Mouse (Mus musculus): Measurements from ENCODE around the gene Lig4. TPM values are rescaled to one million over a fixed set of nuclear protein-coding genes. Genes with fewer than 3 reads are reported as not detected.

The Lig4 gene
- polyA plus RNA-seq, 1 experiment from 2014 or later: 14.2 TPM

DNA sequence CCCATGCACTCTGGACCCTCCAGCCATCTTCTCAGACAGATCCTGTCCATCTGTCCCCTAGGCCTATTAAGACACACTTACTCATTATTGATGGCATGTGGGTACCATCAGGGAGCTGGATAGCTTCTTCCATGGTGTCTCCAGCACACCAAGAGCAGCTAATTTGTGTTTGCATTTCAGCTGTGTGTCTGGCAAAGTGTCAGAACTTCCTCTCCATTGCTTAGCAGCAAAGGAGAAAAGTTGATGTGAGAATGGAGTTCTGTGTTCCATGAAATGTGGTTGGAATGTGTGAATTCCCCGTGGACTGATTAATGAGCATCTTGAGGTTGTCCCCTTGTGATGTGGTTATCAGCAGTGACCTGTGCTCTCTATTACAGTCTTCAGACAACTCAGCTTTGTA, 2.3 kb upstream of the Lig4 start:
- H3K4me2 ChIP-seq (ENCODE audit: low read length): no peak overlapping the region
- no peak for ATAC-seq
- no peaks in the 10 kb centered on the region for H3K9me3 ChIP-seq (replicated peaks; ENCODE audit: control insufficient read depth, low read length, poor library complexity, severe bottlenecking)
- WGBS: 86% methylated on average over 1 of the region's 1 CpGs
- H3K9ac ChIP-seq (ENCODE audit: low read depth, low read length): no peak overlapping the region
- peaks cover 30% of the 10 kb centered on the region for H3K4me1 ChIP-seq (ENCODE audit: control insufficient read depth, insufficient read depth, low read length)
- H3K27ac ChIP-seq (ENCODE audit: low read length): no peak overlapping the region
- no peaks in the 10 kb centered on the region for H3K27me3 ChIP-seq (ENCODE audit: control insufficient read depth, insufficient read depth, low read depth, low read length)
- no peaks in the 10 kb centered on the region for H3K36me3 ChIP-seq (ENCODE audit: control insufficient read depth, insufficient read depth, low read length)
- no peak overlapping the region for H3K4me3 ChIP-seq (ENCODE audit: low read depth, low read length)

DNA sequence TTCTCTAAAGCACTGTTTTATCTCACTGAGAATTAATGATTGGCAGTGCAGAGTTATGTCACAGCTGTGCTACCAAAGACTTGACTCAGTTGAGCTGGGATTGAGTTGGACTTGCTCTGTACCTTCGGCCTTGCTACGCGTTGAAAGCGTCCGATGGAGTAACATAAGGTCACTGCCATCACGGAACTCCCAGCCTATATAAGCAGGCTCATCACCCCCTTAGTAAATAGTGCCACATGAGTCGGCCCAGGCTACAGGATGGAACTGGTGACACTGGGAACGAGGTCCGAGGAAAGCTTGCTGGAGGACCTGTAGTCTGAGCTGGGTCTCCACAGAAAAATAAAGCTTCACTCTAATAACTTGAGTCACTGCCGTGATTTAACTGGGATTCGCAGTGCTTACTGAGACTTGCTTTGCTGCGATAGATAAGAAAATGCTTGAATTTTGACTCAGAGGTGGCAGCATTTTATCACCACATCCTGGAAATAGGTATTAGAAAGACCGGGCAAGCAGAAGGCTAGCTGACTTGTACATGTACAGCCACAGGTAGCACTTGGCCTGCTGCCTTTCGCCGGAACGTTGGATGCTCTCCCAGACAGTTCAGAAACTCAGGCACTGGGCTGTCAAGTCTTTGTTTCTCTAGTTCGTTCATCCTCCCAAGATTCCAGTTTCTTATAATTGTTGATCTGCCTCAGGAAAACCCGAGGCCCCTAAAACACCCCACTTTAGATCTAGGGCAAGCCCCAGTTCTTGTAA, 1.2 kb upstream of the Lig4 start:
- Histone ChIP-seq H3K9ac (ENCODE audit: low read depth, low read length) (peak overlapping the region; percentile 91), H3K4me1 (ENCODE audit: control insufficient read depth, insufficient read depth, low read length) (peaks cover 30% of the 10 kb centered on the region), H3K4me2 (ENCODE audit: low read length) (peak overlapping the region; percentile 58), H3K4me3 (ENCODE audit: low read depth, low read length) (peak overlapping the region; percentile 67), H3K27ac (ENCODE audit: low read length) (no peak overlapping the region), H3K27me3 (ENCODE audit: control insufficient read depth, insufficient read depth, low read depth, low read length) (no peaks in the 10 kb centered on the region), H3K9me3 (replicated peaks; ENCODE audit: control insufficient read depth, low read length, poor library complexity, severe bottlenecking) (no peaks in the 10 kb centered on the region), H3K36me3 (ENCODE audit: control insufficient read depth, insufficient read depth, low read length) (no peaks in the 10 kb centered on the region)
- no peak for ATAC-seq
- WGBS: 62% methylated on average over 18 of the region's 18 CpGs

DNA sequence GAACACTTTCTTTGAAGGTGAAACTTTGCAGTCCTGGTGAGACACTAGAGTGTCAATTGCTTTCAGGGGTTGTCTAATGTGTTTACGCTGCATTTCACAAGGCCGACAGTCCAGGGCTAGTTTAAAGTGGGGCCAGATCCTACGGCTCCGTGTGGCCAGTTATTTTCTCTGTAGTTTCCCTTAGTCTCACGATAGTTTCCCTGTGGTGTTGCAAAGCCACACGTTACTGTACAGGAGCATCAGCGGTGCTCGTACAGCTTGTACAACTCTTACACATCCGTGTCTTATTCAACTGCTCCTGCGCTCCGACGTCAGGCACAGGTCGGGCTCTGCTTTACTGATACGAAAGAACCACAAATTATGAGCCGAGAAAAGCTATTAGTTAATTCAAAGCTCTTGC, 470 bp downstream of the Lig4 start:
- peak; percentile 1; the same call in 1 of the 2 replicates for ATAC-seq
- Histone ChIP-seq H3K9ac (ENCODE audit: low read depth, low read length) (peak overlapping the region; percentile 43; the same call in 1 of the 2 replicates), H3K4me2 (ENCODE audit: low read length) (peak overlapping the region; percentile 58), H3K27me3 (ENCODE audit: control insufficient read depth, insufficient read depth, low read depth, low read length) (no peaks in the 10 kb centered on the region), H3K9me3 (replicated peaks; ENCODE audit: control insufficient read depth, low read length, poor library complexity, severe bottlenecking) (no peaks in the 10 kb centered on the region), H3K27ac (ENCODE audit: low read length) (peak overlapping the region; percentile 47; the same call in 1 of the 2 replicates), H3K4me3 (ENCODE audit: low read depth, low read length) (peak overlapping the region; percentile 67), H3K36me3 (ENCODE audit: control insufficient read depth, insufficient read depth, low read length) (peaks cover 12% of the 10 kb centered on the region), H3K4me1 (ENCODE audit: control insufficient read depth, insufficient read depth, low read length) (peaks cover 30% of the 10 kb centered on the region)
- 54% methylated on average over 15 of the region's 15 CpGs for WGBS

DNA sequence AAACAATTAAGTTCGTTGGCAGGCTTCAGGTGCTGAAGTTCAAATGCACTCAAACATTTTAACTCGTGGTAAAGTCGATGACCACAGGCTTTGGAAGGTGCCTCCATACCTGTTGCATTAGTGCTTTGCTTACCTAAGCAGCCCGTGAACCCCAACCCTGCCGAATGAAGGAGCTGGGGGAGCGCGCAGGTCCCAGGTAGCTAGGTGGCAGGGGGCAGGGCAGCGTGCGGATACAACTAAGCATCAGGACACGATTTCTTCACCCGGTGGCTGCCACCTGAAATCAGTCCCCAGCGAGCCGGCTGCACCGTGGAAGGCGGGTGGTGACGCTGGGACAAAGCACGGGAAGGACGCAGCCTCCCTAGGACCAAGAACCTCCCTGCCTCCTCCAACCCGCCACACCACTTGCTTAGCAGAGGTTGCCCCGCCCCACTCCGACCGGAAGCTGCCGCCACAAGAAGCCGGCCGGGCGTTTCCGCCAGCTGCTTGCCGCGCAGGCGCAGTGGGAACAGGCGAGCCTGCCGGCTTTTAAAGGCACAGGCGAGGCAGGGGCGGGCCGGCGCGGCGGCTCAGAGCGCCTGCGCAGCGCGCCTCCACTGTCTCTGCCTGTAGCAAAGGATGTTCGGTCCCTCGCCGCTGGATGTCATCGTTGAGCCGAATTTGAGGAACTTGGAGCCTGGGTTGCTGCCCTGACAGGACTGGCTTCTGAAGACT, 1.4 kb downstream of the Lig4 start:
- peak overlapping the region; percentile 78 for H3K4me2 ChIP-seq (ENCODE audit: low read length)
- under 1% methylated on average over 47 of the region's 47 CpGs for WGBS
- peaks cover 30% of the 10 kb centered on the region for H3K4me1 ChIP-seq (ENCODE audit: control insufficient read depth, insufficient read depth, low read length)

DNA sequence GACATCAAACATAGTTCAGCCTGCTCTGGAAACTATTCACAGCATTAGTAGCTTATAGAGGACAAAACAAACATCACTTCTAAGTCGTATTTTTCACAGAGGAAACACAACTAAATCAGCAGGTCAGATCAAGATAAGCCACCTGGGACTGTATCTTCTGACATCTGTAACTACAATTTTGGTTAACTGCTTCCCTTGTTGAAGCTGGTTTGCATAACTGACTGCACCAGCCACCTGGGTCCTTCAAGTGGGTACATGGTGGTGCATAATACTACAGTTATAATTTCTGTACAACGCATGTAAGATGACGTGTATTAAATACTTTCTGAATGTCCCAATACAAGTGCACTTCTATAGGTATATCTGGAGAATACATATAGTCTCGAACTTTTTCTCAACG, 2.2 kb downstream of the Lig4 start:
- peak overlapping the region; percentile 81 for H3K4me3 ChIP-seq (ENCODE audit: low read depth, low read length)
- WGBS: 49% methylated on average over 5 of the region's 5 CpGs
- H3K36me3 ChIP-seq (ENCODE audit: control insufficient read depth, insufficient read depth, low read length): peaks cover 18% of the 10 kb centered on the region
- H3K9ac ChIP-seq (ENCODE audit: low read depth, low read length): peak overlapping the region; percentile 75; the same call in 1 of the 2 replicates
- ATAC-seq: no peak
- H3K27ac ChIP-seq (ENCODE audit: low read length): no peak overlapping the region
- no peaks in the 10 kb centered on the region for H3K27me3 ChIP-seq (ENCODE audit: control insufficient read depth, insufficient read depth, low read depth, low read length)
- peaks cover 30% of the 10 kb centered on the region for H3K4me1 ChIP-seq (ENCODE audit: control insufficient read depth, insufficient read depth, low read length)
- peak overlapping the region; percentile 78 for H3K4me2 ChIP-seq (ENCODE audit: low read length)
- no peaks in the 10 kb centered on the region for H3K9me3 ChIP-seq (replicated peaks; ENCODE audit: control insufficient read depth, low read length, poor library complexity, severe bottlenecking)

More for the DNA sequence above, 1.4 kb downstream of the Lig4 start:
- Histone ChIP-seq H3K36me3 (ENCODE audit: control insufficient read depth, insufficient read depth, low read length) (peaks cover 18% of the 10 kb centered on the region), H3K9me3 (replicated peaks; ENCODE audit: control insufficient read depth, low read length, poor library complexity, severe bottlenecking) (no peaks in the 10 kb centered on the region), H3K27me3 (ENCODE audit: control insufficient read depth, insufficient read depth, low read depth, low read length) (no peaks in the 10 kb centered on the region), H3K27ac (ENCODE audit: low read length) (peak overlapping the region; percentile 69), H3K9ac (ENCODE audit: low read depth, low read length) (peak overlapping the region; percentile 75), H3K4me3 (ENCODE audit: low read depth, low read length) (peak overlapping the region; percentile 81)
- ATAC-seq: peak; percentile 96

DNA sequence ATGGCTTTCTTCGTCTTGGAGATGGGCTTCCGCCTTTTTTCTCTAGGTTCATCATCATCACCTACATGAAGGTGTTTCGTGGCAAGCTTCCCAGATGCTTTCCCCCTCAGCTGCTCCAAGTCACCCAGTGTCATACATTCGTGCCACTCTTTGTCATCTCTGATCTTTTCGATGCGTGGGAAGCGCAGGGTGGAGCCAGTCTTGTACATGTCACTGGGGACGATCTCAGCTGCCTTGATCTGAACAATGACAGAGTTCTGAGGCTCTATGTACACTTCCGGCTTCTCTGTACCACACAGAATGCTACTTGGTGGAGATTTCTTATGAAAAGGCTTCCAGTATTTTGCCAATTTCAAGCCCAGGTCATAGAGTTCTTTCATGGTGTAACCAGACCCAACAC, 5.6 kb downstream of the Lig4 start:
- no peaks in the 10 kb centered on the region for H3K9me3 ChIP-seq (replicated peaks; ENCODE audit: control insufficient read depth, low read length, poor library complexity, severe bottlenecking)
- 97% methylated on average over 9 of the region's 9 CpGs for WGBS
- H3K4me3 ChIP-seq (ENCODE audit: low read depth, low read length): no peak overlapping the region
- peaks cover 18% of the 10 kb centered on the region for H3K36me3 ChIP-seq (ENCODE audit: control insufficient read depth, insufficient read depth, low read length)
- H3K9ac ChIP-seq (ENCODE audit: low read depth, low read length): no peak overlapping the region
- H3K4me1 ChIP-seq (ENCODE audit: control insufficient read depth, insufficient read depth, low read length): peaks cover 9% of the 10 kb centered on the region
- no peak overlapping the region for H3K27ac ChIP-seq (ENCODE audit: low read length)
- ATAC-seq: no peak
- H3K4me2 ChIP-seq (ENCODE audit: low read length): no peak overlapping the region
- no peaks in the 10 kb centered on the region for H3K27me3 ChIP-seq (ENCODE audit: control insufficient read depth, insufficient read depth, low read depth, low read length)

DNA sequence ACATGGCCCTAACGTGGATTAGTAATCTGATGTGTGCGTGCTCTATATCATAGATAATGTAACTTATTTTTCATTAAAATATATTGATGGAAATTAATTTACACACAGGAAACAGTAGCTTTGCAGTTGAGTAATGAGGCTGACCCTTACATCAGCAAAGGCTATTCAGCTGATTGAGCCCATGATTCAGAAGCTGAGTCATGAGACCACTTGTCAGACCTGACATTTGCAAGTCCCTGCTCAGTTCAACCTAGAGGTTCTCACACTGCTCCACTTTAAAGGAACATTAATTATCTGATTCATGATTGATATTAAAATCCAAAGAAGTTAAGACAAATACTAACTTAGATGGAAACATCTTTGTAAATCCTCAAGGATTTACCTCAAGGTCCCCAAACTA, 17.6 kb downstream of the Lig4 start:
- Histone ChIP-seq H3K27me3 (ENCODE audit: control insufficient read depth, insufficient read depth, low read depth, low read length) (no peaks in the 10 kb centered on the region), H3K4me3 (ENCODE audit: low read depth, low read length) (no peak overlapping the region), H3K4me2 (ENCODE audit: low read length) (no peak overlapping the region), H3K36me3 (ENCODE audit: control insufficient read depth, insufficient read depth, low read length) (no peaks in the 10 kb centered on the region), H3K27ac (ENCODE audit: low read length) (no peak overlapping the region), H3K9ac (ENCODE audit: low read depth, low read length) (no peak overlapping the region), H3K9me3 (replicated peaks; ENCODE audit: control insufficient read depth, low read length, poor library complexity, severe bottlenecking) (no peaks in the 10 kb centered on the region), H3K4me1 (ENCODE audit: control insufficient read depth, insufficient read depth, low read length) (no peaks in the 10 kb centered on the region)
- WGBS: 94% methylated on average over 2 of the region's 2 CpGs
- no peak for ATAC-seq

DNA sequence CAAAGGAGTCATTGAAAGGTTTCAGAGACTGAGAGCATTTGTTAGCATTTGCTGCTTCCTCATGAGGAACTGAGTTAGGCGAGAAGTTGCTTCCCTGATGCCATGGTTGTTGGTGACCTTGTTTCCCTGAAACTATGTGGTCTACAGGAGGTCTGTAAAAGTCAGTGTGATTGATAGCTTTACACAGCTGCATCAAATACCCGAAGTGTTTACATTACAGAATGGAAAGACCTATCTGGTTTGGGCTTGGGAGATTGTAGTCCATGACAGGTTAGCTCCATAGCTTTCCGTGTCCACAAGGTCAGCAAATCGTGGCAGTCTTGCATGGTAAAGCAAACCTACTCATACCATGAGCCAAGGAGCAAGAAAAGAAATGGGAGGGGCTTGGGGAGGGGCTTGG, 19.1 kb downstream of the Lig4 start:
- Histone ChIP-seq H3K27ac (ENCODE audit: low read length) (no peak overlapping the region), H3K9me3 (replicated peaks; ENCODE audit: control insufficient read depth, low read length, poor library complexity, severe bottlenecking) (no peaks in the 10 kb centered on the region), H3K4me2 (ENCODE audit: low read length) (no peak overlapping the region), H3K36me3 (ENCODE audit: control insufficient read depth, insufficient read depth, low read length) (no peaks in the 10 kb centered on the region), H3K4me3 (ENCODE audit: low read depth, low read length) (no peak overlapping the region), H3K9ac (ENCODE audit: low read depth, low read length) (no peak overlapping the region), H3K27me3 (ENCODE audit: control insufficient read depth, insufficient read depth, low read depth, low read length) (no peaks in the 10 kb centered on the region), H3K4me1 (ENCODE audit: control insufficient read depth, insufficient read depth, low read length) (no peaks in the 10 kb centered on the region)
- WGBS: 76% methylated on average over 4 of the region's 4 CpGs
- no peak for ATAC-seq

All from midbrain, embryonic 16.5 days (tissue).